Mouse (Mus musculus) T-cell, adult 2 months (primary cell): Measurements from ENCODE around the gene Tcf20.

Experiments
- DNase-seq: peaks from one replicate; pipeline ENCODE4 v3.0.0; 2022; ENCODE audit warnings: low spot score

Tcf20 gene

GRCm38 (mm10) chr15:82923531-82923930, 64.1 kb downstream of the Tcf20 start:
- DNase-seq = no peak

DNA sequence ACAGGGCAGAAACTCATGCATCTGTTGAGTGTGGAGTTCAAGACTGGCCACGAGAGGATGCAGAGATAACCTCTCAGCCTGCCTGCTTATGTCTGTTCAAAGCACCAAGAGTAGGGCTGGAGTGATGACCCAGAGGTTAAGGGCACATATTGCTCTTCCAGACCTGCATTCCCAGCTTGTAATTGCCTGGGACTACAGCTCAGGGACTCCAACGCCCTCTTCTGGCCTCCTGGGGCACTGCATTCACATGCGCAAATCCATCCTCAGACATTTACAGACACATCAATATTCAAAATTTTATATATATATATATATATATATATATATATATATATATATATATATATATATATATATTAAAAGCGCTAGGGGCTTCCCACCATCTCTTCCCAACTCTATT, 64.9 kb downstream of the Tcf20 start:
- DNase-seq = no peak

- peak; percentile 48 for DNase-seq
Measured at GRCm38 (mm10) chr15:82922052-82922451, 65.6 kb downstream of the Tcf20 start.

GRCm38 (mm10) chr15:82921559-82921958, 66.1 kb downstream of the Tcf20 start:
- no peak for DNase-seq

- no peak for DNase-seq
Measured at GRCm38 (mm10) chr15:82920895-82921515, 66.7 kb downstream of the Tcf20 start.

DNA sequence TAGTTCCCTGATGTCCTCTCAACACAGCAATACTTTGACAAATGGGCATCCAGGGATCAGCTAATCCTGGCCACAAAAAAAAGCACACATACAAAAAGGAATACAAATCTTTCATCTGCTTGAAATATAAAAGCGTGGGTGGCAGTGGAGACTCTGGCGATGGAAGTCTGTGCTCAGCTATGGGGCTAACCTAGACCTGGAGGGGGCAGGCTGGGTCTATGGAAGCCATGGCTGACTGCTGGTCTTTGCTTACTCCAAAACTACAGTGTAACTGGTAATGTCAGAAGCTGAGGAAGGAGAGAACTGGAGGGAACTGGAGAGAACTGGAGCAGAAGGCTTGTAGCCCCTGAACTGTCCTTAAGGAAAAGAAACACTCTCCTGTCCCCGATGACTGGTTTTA, 69.7 kb downstream of the Tcf20 start:
- DNase-seq = no peak

DNA sequence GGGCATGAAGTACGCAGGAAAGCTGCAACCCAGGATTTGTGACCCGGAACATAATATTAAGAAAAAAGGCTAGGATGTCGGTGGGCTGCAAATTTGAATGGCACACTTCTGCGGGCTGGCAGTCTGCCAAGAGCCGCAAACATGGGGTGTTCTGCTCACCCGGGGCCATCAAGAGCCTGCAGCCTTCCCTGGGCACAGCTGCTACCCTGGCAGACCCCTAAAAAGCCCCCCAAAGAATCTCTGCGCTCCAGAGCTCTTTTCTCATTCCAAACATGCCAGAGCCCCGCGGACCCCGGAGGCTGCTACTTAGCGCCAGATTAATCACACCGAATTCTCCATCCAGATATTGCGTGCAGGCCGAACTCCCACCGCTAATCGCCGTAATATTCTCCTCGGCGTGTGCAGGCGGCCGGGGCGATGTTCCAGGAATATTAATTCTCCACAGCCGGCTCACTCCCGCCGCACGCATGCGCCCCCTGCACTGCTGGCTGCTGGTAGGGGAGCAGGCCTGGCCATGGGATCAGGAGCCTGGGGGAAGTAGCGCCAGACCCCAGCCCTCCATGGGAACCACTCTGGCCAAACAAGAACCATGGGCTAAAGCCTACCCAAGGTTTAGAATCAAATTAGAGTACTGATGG, 70.3 kb downstream of the Tcf20 start:
- no peak for DNase-seq

- peak; percentile 53 for DNase-seq
Measured at GRCm38 (mm10) chr15:82914455-82914854, 73.2 kb downstream of the Tcf20 start.

DNA sequence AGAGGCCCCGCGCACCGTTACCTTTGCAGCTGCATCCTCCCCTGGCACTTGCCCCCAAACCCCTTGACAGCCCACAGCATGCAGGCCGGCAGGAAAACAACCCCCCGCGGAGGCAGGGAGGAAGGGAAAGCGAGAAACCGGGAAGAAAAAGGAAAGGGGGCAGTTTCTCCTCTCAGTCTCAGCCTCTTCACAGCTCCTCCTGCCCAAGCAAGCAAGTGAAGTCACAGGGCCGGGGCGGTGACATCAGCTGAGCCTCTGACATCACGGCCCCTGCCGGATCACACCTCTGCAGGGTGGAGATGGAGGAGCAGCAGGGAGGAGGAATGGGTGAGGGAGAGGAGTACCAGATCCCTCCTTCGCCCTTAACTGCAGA, 75.7 kb downstream of the Tcf20 start:
- DNase-seq = peak; percentile 80

GRCm38 (mm10) chr15:82911001-82911964, 76.4 kb downstream of the Tcf20 start:
- no peak for DNase-seq

DNA sequence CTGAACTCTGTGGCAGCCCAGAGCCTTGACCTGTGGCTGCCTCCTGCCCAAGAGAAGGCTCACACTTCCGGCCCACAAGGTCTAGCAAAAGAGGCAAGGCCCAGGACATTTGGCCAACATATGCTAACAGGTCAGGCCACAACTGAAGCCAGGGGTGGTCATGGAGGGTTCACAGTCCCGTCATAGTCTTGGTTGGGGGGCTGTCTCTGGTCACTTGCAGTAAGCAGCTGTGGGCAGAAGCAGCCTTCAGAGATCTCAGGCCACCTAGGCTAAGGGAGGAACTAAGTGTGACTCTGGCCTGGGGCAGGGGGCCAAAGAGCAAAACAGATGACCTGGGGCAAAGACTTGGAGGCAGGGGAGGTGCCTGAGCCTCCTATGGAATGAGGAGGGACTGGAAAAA, 77.1 kb downstream of the Tcf20 start:
- no peak for DNase-seq

DNA sequence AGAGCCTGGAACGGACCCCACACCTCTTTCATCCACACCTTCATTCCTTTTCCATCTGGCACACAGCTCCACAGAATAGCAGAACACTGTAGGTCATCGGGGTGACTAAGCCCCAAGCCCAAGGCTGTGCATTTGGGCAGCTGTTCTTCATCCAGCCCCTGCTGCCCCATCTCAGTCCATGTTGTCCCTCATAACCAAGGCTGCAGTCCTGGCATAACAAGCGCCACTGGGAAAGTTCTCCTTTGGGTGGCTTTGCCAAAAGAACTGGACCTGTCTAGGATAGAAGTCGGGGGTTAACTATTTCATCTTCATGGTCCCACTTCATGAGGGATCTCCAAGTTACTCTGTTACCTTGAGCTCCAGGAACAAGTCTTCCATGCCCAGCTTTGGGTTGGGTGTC, 77.9 kb downstream of the Tcf20 start:
- no peak for DNase-seq

DNA sequence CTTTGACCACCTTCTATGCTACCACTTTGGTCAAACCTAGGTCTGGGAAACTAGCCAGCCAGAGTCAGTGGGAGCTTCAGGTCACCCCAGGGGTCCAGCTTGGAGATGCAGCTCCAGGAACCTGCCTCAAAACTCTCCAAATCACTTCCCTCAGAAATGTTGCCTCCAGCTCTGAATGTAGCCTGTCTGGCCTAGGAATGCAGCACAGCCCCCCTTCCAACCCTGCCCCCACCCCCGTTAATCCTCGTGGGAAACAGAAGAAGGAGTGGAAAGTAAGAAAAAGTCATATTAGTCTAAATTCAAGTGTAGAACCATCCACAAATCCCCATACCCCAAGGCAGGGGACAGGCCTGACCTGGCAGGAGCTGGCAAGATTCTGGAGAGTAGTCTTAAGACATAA, 79.2 kb downstream of the Tcf20 start:
- DNase-seq = no peak

DNA sequence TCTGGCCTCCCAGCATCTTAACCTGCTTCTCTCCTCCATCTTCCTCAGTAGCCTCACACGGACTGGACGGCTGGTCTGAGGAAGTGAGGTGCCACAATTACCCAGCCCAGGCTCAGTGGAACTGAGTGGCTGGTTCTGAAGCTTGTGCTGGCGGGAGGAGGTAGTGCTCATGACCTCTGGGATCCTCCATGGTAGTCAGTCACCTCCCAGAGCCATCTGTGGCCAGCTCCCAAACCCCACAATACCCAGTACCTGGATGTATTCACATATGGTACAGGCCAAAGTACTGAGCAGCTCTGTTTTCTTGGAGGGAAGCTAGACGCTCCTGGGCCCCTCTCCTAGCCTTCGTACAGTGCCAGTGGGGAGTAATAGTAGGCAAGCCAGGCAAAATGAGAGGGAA, 80.4 kb downstream of the Tcf20 start:
- no peak for DNase-seq

GRCm38 (mm10) chr15:82906574-82907061, 81.1 kb downstream of the Tcf20 start:
- peak; percentile 24 for DNase-seq

DNA sequence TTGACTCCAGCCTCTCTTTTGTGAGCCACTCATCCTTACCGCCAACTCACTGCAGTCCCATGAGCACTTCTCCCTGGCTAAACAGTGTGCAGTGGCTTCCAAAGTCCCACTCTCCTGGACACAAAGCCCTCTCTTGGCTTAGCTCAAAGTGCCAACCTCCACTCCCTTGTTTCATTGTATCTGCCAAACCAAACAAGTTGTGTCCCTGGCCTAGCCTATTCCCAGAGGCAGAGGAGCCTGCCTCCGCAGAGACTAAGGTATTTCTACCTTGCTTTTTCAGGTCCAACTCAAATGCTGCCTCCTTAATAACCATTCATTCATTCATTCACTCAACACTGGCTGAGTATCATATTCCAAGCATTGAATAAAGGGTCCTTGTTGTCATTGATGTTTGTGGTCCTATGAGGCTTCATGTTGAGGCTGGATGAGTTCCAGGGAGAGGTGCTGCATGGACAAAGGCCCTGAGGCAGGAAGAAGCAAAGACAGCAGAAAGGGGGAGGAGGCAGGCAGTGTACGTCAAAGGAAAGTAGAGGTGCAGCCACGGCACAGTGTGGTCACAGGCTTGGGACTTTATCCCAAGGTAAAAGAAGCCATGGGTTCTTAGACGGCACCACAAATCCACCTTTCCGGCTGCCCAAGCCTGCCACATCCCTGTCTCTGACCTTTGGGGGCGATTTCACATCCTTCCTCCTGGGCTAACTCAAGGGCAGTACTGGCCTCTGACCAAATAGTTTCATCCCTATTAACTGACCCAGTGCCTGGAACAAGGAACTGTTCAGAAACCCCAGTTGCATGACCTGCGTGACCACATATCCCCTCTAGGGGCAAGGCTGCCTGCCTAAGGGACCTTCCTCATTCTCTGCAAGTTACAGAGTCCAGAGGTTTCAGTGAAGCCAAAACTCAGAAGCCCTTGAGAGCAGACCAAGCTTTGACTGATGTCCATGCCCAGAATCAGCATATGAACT, 82.0 kb downstream of the Tcf20 start:
- no peak for DNase-seq

DNA sequence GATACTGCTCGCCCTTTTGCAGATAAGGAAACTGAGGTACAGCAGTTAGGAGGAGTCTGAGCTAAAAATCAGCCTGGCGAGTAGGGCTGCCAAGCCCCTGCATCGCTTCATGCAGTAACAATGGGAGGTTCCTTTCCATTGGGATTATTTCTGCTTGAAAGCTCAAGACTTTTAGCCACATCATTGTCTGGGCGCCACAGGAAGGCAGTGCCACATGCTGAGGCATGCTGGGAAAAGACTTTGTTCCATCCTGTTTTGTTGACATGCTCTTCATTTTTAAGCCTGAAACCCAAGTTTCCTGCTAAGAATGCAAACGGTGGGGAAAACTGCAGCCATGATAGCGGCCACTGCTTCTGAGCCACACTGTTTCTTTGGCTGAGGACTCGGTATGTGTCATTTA, 83.1 kb downstream of the Tcf20 start:
- no peak for DNase-seq

GRCm38 (mm10) chr15:82902521-82902920, 85.2 kb downstream of the Tcf20 start:
- DNase-seq = no peak

DNA sequence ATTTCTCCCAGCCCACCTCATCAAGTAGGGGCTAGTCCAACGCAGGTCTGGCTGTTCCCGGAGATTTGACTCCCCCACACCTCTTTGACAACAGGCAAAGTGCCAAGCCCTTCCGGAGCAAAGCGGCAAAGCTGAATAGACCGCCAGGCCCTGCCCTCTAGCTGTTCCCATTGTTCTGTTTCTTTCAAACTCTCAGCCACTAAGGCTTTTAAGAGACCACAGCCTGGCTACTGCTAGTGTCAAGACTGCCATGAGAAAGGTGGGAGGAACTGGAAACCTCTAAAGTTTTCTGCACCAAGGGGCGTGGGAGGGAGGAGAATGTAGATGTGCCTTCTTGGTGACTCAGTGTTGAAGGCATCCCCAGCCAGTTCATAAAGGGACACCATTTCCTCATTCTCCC, 86.4 kb downstream of the Tcf20 start:
- DNase-seq = no peak

- no peak for DNase-seq
Measured at GRCm38 (mm10) chr15:82900331-82900730, 87.3 kb downstream of the Tcf20 start.

GRCm38 (mm10) chr15:82899676-82900301, 87.9 kb downstream of the Tcf20 start:
- peak; percentile 79 for DNase-seq
